Mouse (Mus musculus) Muller cell, postnatal 12 days (primary cell): ENCODE data around the gene Atmin.

Source experiments
- DNase-seq: peaks from one replicate; pipeline ENCODE4 v3.0.0-alpha.2; 2015; ENCODE audit errors: inconsistent ontology term

The Atmin gene

GRCm38 (mm10) chr8:116951369-116951768 is 8.2 kb downstream of the Atmin start:
- DNase-seq: peak; percentile 21

DNA sequence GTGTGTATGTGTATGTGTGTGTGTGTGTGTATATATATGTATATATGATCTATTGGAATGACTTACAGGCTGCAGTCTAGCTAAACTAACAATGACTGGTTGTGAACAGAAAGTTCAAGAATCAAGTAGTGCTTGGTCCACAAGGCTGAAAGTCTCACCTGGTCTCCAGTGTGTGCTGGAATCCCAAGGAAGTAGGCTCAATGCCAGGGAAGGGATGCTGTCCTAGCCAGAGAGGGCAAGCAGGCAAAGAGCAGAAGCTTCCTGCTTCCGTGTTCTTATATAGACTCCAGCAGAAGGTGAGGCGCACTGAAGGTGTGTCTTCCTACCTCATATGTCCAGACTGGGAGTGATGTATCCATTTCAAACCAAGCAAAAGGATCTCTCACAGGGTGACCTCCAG is 8.6 kb downstream of the Atmin start:
- DNase-seq: no peak

- no peak for DNase-seq
These were observed 9.2 kb downstream of the Atmin start for GRCm38 (mm10) chr8:116952428-116952827.

DNA sequence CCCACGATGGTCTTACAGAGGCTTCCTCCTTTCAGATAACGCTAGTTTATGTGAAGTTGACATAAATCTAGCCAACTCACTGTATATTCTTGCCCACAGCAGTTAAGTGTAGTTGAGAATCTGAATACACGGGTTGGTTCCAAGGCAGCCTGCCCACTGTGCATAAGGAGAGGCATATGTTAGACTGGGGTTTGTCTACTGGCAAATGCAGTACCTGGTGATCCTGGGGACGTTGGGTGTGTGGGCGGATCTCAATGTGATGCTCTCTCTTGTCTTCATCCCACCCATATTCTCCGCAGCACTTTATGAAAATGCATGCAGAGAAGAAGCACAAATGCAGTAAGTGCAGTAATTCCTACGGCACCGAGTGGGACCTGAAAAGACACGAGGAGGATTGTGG is 11.2 kb downstream of the Atmin start:
- DNase-seq: no peak

DNA sequence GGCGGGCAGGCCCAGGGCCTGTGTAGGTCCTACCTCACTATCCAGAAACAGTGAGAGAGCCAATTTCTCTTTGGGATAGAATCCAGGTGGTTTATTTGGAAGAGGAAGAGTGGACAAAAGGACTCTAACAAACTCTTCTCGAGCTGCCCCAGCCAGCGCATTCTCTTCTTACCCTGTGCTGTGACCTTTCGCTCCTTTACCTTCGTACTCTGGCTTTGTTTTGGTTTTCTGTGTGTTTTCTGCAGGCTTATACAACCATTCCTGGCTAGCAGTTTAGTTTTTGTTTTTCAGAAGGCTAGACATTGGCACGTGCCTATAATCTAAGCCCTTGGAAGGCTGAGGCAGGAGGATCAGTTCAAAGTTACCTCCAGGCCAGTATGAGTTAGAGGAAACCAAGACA is 26.3 kb downstream of the Atmin start:
- no peak for DNase-seq

GRCm38 (mm10) chr8:116975066-116975465 is 31.9 kb downstream of the Atmin start:
- no peak for DNase-seq

DNA sequence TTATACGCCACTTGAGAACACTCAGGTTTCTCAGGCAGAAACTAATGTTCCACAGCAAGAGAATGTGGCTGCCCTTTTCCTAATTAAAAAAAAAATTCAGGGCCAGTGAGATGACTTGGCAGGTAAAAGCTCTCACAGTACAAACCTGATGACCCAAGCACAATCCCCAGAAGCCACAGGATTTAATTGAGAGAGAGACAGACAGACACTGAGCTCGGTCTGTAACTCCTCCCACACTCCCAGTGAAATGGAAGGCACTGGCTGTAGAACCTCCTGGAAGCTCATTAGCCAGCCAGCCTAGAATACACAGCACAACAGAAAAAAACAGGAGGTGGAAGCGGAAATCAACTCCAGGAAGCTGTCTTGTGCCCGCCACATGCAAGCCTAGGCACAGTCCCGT is 32.4 kb downstream of the Atmin start:
- peak; percentile 83 for DNase-seq

- DNase-seq: no peak
These were observed 34.9 kb downstream of the Atmin start for GRCm38 (mm10) chr8:116978052-116978451.

GRCm38 (mm10) chr8:116978631-116979256 is 35.6 kb downstream of the Atmin start, which contains the start of gene 1700030J22Rik:
Gene 1700030J22Rik, minus strand, starts transcription at chr8:116978959.
- peak; percentile 99 for DNase-seq

DNA sequence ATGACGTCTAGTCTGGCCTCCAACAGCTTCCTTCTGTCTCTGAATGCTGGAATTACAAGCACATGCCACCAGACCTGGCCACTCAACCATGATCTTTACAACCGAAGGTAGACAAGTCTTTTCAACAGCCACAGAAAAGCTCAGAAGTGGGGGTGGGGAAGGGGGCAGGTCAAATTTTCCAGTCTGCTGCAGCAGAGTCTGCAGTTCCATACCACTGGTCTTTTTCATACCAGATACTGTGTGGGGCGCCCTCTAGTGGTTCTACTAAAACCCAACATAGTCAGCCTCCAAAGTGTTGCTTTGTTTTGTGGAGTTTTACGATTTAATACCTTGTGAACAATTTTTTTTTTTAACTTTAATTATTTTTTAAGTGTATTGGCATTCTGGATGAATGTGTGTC is 36.9 kb downstream of the Atmin start:
- peak; percentile 64 for DNase-seq

GRCm38 (mm10) chr8:116989842-116990241 is 46.6 kb downstream of the Atmin start:
- no peak for DNase-seq

DNA sequence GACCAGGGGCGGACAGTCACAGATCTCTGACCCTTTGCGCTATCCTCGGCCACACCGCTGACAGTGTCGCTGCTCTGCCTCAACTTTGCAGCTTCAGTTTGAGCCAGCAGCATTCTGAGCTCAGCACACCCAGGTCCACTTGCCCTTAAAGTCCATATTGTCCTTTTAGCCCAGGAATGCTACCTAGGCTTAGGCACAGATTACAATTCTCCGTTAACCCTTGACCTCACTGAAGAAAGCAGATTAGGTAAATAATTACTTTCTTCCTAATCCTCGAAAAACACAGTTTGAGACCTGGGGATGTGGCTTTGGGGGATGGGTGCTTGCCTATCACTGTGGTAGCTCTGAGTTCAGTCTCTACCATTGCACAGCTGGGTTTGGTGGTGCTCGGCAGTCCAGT is 48.0 kb downstream of the Atmin start:
- DNase-seq: no peak

DNA sequence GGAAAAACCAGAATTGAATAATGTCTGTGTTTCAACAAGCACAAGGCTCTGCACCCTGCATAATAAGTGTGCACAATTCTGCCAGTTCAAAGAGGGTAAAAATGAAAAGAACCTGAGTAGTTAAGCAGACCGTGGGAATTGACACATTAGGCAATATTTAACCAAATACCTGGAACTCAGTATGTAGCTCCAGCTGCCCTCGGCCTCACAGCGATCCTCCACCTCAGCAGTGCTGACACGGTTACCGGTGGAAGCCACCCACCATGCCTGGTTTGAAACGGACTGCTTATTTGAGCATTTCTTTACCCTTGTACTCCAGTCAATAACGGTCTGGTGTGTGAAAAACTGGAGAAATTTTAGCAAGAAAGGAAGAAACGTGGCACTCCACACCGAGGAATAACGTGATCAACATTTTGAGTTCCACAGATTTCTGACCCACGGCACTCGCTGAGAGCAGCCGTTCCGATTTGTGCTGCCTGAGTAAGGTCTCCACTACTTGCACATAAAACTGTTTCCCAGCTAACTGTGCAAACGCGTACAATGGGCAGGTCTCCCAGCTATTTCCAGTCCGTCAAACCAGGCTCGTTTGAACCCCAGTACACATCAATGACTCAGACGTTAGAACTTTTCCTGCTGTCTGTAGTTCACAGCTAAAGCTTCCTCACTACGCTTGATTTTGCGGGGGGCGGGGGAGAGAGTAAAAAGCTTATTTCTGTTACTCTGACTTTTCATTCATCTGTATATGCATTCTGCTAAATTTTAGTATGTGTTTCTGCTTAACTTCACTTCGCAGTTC is 49.2 kb downstream of the Atmin start:
- peak; percentile 74 for DNase-seq

GRCm38 (mm10) chr8:116993095-116993867 is 50.1 kb downstream of the Atmin start, which contains the start of gene Gcsh:
Gene Gcsh, minus strand, starts transcription at chr8:116993537.
- peak; percentile 100 for DNase-seq

DNA sequence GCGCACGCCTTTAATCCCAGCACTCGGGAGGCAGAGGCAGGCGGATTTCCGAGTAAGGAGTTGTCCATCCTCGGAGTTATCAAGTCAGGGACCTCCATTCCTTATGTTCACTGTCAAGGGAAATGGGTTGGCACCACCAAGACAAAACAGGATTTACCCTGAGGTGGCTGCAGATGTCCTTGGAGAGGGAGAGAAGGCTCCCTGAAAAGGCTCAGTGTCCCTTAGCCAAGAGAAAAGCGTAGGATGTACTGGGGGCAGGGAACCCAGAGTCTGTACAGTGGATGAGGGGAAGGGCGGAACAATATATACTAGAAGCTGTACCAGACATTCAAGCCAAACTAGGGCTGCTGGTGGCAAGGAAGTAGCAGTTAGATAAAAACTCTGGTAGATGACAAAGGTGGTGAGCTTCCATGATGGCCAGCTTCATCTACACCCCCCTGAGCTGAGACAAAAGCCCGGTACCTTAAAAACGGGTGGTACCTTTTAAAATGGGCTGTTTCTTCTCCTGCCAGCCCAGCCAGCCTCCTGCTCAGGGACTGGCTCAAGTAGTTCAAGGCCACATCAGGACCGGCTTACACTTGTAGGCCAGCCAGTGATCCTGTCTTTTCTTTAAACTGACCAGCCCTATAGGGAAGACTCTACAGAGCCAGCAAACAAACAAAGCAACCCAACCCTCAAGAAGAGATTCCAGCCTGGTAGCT is 51.0 kb downstream of the Atmin start:
- no peak for DNase-seq
